Mouse (Mus musculus): Measurements from ENCODE around the gene Hacd2.
A peak's percentile ranks its signal among the peaks of the same experiment; 100 is the strongest.

Hacd2 gene

GRCm38 (mm10) chr16:35056306-35056705 lies 34.1 kb downstream of the Hacd2 start:
- DNase-seq, result peak in 1 of 2 experiments; percentile 32

DNA sequence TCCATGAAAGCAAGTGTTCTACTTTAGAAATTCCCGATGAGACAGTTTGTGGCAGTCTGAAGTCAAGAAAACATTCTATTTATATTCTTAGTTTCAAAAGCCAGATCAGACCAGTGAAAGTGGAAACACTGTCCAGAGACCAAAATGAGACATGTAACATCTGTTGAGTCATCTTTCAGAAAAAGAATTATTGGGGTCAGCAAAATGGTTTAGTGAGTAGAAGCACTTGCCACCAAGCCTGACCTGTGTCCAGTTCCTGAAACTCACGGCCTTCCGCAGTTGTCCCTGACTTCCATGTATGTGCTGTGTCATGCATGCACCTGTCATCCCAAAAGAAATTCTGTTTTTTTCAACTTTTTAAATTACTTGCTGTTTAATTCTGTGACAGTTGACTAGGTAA lies 34.6 kb downstream of the Hacd2 start:
- DNase-seq, result no peak

GRCm38 (mm10) chr16:35061017-35061416 lies 38.8 kb downstream of the Hacd2 start:
- DNase-seq, result peak in 1 of 2 experiments; percentile 30

DNA sequence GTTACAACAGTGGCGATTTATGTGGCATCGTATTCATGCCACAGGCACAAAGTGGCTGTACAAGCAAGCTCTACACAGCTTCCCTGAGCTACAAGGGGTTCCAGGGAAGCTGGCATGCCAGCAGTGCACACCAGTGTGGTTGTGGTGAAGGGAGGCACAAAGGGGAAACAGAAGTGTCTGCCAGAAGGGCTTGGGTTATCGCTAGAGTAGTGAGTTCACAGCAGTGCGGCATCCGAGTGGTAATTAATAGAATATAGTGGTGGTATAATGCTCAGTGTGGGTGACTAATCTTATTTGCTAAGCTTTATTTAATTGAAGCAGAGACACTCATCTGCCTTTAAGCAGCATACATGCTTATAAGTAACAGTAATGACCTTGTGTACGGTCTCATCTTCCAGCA lies 43.5 kb downstream of the Hacd2 start:
- no peak for DNase-seq

DNA sequence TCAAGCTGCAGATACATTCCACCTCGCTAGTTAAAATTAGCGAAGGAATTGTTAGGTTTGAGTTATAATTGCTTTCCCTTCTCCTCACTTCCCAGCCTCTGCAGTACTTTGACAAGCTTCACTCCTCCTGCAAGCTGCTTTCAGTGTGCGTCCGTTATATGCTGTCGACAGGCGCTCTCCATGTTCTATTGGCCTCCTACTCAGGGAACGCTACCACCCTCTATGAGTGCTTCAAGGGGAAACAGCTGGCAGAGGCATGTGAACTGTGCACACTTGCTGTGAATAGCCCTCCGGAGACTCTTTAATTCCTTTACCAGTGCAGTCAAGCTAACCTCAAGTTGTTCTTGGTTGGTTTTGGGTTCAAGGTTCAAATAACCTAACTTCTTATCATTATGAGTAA lies 44.9 kb downstream of the Hacd2 start:
- no peak for DNase-seq

DNA sequence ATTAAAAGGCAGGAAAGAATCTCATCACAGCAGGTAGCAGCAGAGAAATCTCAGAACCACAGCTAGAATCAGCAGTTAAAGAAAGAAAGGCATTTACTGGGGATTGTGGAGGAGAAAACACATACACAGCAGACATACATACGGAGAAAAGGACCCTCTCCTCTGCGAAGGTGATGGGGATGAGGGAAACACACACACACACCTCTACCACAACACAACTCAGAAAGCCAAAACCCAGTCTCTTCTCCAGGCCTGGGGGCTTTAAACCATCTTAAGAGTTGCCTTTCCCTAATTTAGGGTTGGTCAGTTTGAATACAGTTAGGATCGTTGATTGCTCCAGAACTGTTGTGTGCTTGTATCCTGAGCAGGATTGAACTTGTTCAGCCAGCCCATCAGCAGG lies 45.4 kb downstream of the Hacd2 start:
- no peak for DNase-seq

GRCm38 (mm10) chr16:35068886-35069285 lies 46.7 kb downstream of the Hacd2 start:
- no peak for DNase-seq

DNA sequence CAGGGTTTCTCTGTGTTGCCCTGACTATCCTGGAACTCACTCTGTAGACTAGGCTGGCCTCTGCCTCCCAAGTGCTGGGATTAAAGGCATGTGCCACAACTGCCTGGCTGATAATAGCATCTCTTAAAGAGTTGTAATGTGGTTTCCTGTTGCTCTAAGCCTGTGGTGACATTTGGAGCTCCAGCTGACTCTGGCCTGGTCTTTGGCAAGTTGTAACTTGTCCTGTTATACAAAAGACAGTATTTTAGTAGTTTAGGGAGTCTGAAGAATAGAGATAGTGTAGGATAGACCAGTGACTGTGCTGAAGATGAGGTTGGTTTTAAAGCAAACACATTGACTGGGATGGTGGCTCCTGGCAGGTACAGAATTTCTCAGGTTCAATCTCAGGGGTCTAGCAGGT lies 52.2 kb downstream of the Hacd2 start:
- no peak for DNase-seq

- DNase-seq, result no peak
Observed at GRCm38 (mm10) chr16:35075643-35076042, 53.4 kb downstream of the Hacd2 start.

DNA sequence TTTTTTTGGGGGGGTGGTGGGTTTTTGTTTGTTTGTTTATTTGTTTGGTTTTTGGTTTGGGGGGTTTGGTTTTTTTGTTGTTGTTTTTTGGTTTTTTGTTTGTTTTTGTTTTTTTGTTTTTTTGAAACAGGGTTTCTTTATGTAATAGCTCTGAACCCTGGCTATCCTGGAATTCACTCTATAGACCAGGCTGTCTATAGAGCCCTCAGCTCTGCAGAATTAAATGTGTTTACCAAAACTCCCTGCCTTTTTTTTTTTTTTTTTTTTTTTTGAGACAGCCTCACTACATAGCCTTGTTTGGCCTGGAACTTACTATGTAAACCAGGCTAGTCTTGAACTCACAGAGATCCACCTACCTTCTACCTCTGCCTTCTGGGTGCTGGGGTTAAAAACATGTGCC lies 71.3 kb downstream of the Hacd2 start:
- DNase-seq, result no peak

DNA sequence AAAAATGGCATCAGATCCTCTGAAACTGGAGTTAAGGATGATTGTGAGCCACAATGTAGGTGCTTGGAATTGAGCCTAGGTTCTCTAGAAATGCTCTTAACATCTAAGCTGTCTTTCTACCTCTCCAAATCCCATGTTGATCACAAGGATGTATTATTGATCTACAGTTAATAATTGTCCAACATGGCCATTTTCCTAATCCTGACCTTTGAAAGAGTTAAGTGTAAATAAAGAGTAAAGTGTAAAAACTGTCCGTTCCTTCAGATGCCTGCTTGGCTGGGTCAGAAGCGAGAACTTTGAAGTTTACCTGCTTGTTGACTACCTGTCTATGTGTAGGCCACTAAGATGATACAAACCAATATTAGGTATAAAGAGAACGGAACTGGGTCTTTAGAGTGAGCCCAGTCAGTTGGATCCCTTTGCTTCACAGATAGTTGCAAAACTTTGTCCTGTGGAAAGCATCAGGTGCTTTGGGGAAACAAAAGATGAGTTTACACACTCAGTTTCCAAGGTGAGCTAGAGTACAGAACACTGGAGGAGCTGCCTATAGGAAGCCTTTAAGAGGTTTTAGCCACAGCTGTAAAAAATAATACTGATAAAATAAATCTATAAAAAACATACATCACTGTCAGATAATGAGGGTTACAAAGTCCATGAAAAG lies 75.8 kb downstream of the Hacd2 start:
- DNase-seq, result no peak

GRCm38 (mm10) chr16:35101751-35102420 lies 79.7 kb downstream of the Hacd2 start:
- DNase-seq, result no peak

GRCm38 (mm10) chr16:35102866-35103620 lies 80.8 kb downstream of the Hacd2 start:
- no peak for DNase-seq

DNA sequence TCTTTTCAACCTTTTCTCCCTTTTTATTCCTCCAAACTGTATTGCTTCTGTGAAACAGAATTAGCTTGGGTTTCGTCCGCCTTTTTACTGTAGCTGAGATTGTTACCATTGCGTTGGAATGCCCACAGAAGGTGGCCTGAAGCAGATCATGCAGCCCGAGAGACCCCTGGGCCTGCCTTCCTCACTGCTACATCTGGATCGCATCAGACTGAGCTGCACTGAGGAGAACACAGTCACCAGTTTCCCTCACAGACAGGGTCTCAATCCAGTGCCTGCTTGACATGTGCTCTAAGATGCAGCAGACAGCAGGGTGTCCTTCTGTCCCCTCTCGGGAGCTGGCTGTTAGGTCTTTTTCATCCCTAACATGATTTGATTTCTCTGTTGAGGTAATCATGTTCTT lies 85.8 kb downstream of the Hacd2 start:
- no peak for DNase-seq

DNA sequence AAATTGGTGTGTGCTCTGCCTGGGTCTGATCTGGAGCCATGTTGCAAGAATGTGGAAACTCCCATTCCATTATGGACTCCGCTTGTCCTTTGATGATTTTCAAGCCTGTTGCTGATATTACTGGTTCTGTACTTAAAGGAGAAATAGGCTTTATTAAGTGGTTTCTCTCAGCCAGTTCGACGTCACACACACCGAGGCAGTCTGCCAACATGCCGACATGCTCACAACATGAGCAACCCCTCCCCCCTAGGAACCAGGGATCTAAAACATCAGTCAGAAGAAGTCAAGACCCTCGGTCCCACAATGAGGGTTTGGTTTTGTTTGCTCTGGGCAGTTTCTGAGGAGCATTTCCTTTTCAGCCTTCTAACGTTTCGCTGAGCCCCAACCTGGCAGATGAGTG lies 86.9 kb downstream of the Hacd2 start:
- DNase-seq, result peak; percentile 32 to 62

DNA sequence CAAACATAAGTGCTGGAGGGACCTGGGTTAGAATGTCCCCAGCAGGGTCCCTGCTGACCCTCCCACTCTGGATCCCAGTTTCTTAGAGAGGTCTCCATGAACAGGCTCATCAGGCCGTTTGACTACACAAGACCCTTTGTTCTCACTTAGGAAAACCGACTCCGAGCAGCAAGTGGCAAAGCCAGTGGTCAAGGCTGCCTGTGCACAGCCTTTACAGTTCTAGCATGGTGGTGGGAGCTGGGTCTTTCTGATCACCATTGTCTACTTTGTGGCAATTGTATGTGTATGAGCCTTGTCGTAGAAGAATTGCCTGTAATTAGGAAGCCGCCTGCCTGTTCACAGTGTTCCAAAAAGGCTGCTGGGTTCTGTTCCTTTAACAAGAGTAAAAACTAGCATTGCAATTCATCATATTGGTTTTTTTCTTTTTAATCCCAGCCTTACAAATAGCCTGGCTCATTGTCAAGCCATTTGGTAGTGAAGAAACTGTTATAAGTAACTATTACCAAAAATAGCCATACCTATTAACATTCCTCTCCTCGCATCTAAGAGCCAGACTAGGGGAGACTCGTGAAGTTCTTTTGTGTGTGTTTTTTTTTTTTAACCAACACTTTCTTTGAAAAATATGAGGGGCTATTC lies 87.5 kb downstream of the Hacd2 start:
- DNase-seq, result no peak

DNA sequence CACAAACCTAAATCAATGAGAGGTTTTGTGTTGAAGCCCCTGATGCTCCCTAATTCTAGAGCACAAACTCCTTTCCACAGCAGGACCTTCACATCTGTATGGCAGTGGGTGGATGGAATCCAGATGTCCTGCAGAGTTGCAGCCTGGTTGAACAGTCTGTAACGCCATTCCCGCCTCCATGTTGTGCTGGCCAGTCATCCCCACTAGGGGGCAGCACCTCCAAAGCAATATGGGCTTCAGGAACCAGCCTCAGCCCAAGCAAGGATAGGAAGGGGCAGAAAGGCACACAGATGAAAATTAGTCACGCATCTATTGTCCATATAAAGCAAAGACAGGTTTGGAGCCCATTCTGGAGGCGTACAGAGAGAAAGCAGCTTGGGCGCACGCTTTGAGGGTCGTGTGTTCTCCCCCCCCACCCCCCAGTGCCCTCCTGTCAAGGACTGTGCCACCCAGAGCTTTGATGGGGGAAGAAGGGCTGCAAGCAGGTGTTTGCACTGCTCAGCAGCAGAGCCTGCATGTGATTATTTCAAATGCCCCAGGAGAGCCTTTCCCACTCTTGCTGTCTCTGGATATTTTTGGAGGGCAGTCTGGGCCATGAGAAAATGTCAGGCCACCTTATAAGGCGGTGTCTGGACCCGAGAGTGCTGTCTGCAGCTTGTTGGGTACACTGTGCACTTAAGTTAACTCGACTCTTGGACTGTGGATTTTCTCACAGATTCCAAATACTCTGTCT lies 88.3 kb downstream of the Hacd2 start:
- peak; percentile 87 to 90 for DNase-seq

- peak in 1 of 2 experiments; percentile 23 for DNase-seq
Observed at GRCm38 (mm10) chr16:35111143-35111620, 89.0 kb downstream of the Hacd2 start.

- no peak for DNase-seq
Observed at GRCm38 (mm10) chr16:35113496-35113895, 91.3 kb downstream of the Hacd2 start.

GRCm38 (mm10) chr16:35116328-35116956 lies 94.2 kb downstream of the Hacd2 start:
- peak in 1 of 2 experiments; percentile 35 for DNase-seq

DNA sequence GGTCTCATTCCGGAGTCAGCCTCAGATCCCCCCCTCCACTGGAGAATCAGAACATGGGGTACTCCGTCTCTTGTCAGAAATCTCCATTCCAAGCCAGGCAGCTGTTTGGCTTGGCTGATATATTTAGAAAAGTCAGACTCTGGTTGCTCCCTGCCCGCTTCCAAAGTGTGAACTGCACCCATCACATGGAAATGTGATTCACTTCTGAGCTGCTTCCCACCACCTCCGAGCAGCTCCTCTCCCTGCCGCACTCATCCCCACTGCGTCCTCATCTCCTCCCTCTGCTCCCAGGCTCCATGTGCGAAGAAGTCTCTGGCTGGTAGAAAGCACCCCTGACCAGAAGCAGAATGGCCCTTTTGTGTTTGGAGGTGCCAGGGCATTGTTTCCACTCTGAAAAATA lies 95.2 kb downstream of the Hacd2 start:
- no peak for DNase-seq

GRCm38 (mm10) chr16:35120603-35121002 lies 98.4 kb downstream of the Hacd2 start:
- no peak for DNase-seq

Measured in lung, postnatal 4 days (tissue).